Mouse (Mus musculus) MEL (cell line): ENCODE results near the gene Olfr1260. TPM values are rescaled to one million over a fixed set of nuclear protein-coding genes. Genes with fewer than 3 reads are reported as not detected.

ENCODE experiments used
- DNase-seq: peaks from one replicate; pipeline ENCODE4 v3.0.0; 2011; ENCODE audit warnings: low read depth, low spot score
- H3K27ac ChIP-seq: 2 replicates; pipeline ENCODE4 v1.5.1; 2012; ENCODE audit warnings: low read depth, mild to moderate bottlenecking, control low read depth, low read length, moderate library complexity; ENCODE audit not compliant: control insufficient read depth
- H3K27me3 ChIP-seq, 2 experiments: fragments of 150-350 bp in 1 of 2; sonication (generic) in 1 of 2; 2 replicates each; pipeline ENCODE4 v1.6.1; 2012; ENCODE audit warnings: low read length in 2 of 2, mild to moderate bottlenecking in 2 of 2, improper control_type of control experiment in 1 of 2, moderate library complexity in 1 of 2; ENCODE audit not compliant: insufficient read depth in 2 of 2, control insufficient read depth in 1 of 2
- H3K36me3 ChIP-seq, 2 experiments: 2 replicates each; pipeline ENCODE4 v1.6.1; 2012 to 2014; ENCODE audit warnings: low read length in 2 of 2, improper control_type of control experiment in 1 of 2, inconsistent platforms in 1 of 2, mild to moderate bottlenecking in 1 of 2; ENCODE audit not compliant: insufficient read depth in 2 of 2, control insufficient read depth in 1 of 2
- H3K4me1 ChIP-seq, 2 experiments: fragments of 150-350 bp in 1 of 2; sonication (generic) in 1 of 2; 2 replicates each; pipeline ENCODE4 v1.6.1; 2012; ENCODE audit warnings: low read length in 2 of 2, improper control_type of control experiment in 1 of 2, mild to moderate bottlenecking in 1 of 2; ENCODE audit not compliant: insufficient read depth in 2 of 2, control insufficient read depth in 1 of 2
- H3K4me3 ChIP-seq, 2 experiments: fragments of 150-350 bp in 1 of 2; sonication (generic) in 1 of 2; 2 replicates each; pipeline ENCODE4 v1.5.1; 2012; ENCODE audit warnings: low read depth in 2 of 2, low read length in 2 of 2, mild to moderate bottlenecking in 2 of 2, moderate library complexity in 2 of 2, control low read depth in 1 of 2, improper control_type of control experiment in 1 of 2; ENCODE audit not compliant: control insufficient read depth in 1 of 2, insufficient read depth in 1 of 2
- H3K79me2 ChIP-seq: 2 replicates; pipeline ENCODE4 v1.6.1; 2012; ENCODE audit warnings: mild to moderate bottlenecking, low read length, moderate library complexity; ENCODE audit not compliant: control insufficient read depth, poor library complexity, insufficient read depth
- H3K9ac ChIP-seq: 2 replicates; pipeline ENCODE4 v1.6.1; 2012; ENCODE audit warnings: low read depth, mild to moderate bottlenecking, control low read depth, low read length, moderate library complexity; ENCODE audit not compliant: control insufficient read depth, poor library complexity, severe bottlenecking
- H3K9me3 ChIP-seq: fragments of 150-350 bp; sonication (generic); replicated peaks from 2 replicates; pipeline ENCODE4 v1.6.1; 2012; ENCODE audit warnings: mild to moderate bottlenecking, low read length, improper control_type of control experiment, moderate library complexity; ENCODE audit not compliant: insufficient read depth
- BHLHE40 ChIP-seq: IDR thresholded peaks from 2 replicates; pipeline ENCODE4 v1.6.1; 2012; ENCODE audit warnings: low read depth, mild to moderate bottlenecking, inconsistent platforms, low read length, improper control_type of control experiment, borderline replicate concordance
- CHD1 ChIP-seq: IDR thresholded peaks from 2 replicates; pipeline ENCODE4 v1.6.1; 2012; ENCODE audit warnings: low read depth, mild to moderate bottlenecking, inconsistent platforms, low read length, improper control_type of control experiment
- CHD2 ChIP-seq: IDR thresholded peaks from 2 replicates; pipeline ENCODE4 v1.6.1; 2011; ENCODE audit warnings: low read length, improper control_type of control experiment
- CTCF ChIP-seq, 3 experiments: IDR thresholded peaks in 2 of 3; conservative IDR thresholded peaks in 1 of 3; 2 replicates each; pipeline ENCODE4 v1.5.1; 2011 to 2012; ENCODE audit warnings: low read length in 3 of 3, low read depth in 2 of 3, mild to moderate bottlenecking in 2 of 3, improper control_type of control experiment in 1 of 3, inconsistent platforms in 1 of 3, mixed read lengths in 1 of 3, moderate library complexity in 1 of 3; ENCODE audit not compliant: control insufficient read depth in 1 of 3, insufficient read depth in 1 of 3, poor library complexity in 1 of 3, severe bottlenecking in 1 of 3
- E2F4 ChIP-seq: IDR thresholded peaks from 2 replicates; pipeline ENCODE4 v1.6.1; 2011; ENCODE audit warnings: low read depth, low read length, improper control_type of control experiment, borderline replicate concordance
- ELF1 ChIP-seq: IDR thresholded peaks from 2 replicates; pipeline ENCODE4 v1.6.1; 2014; ENCODE audit warnings: low read depth, mild to moderate bottlenecking, inconsistent platforms, low read length, improper control_type of control experiment, moderate library complexity
- GABPA ChIP-seq: IDR thresholded peaks from 2 replicates; pipeline ENCODE4 v1.6.1; 2012; ENCODE audit warnings: low read depth, mild to moderate bottlenecking, inconsistent platforms, low read length, improper control_type of control experiment, moderate library complexity
- GATA1 ChIP-seq: IDR thresholded peaks from 2 replicates; pipeline ENCODE4 v1.6.1; 2011; ENCODE audit warnings: low read depth, low read length, improper control_type of control experiment
- HCFC1 ChIP-seq: IDR thresholded peaks from 2 replicates; pipeline ENCODE4 v1.6.1; 2012; ENCODE audit warnings: low read depth, mild to moderate bottlenecking, inconsistent platforms, low read length, improper control_type of control experiment, moderate library complexity
- JUND ChIP-seq: IDR thresholded peaks from 2 replicates; pipeline ENCODE4 v1.6.1; 2011; ENCODE audit warnings: low read depth, mild to moderate bottlenecking, improper control_type of control experiment, low read length
- KAT2A ChIP-seq: conservative IDR thresholded peaks from 2 replicates; pipeline ENCODE4 v1.6.1; 2012; ENCODE audit warnings: low read depth, low read length, improper control_type of control experiment, inconsistent platforms
- MAX ChIP-seq: IDR thresholded peaks from 2 replicates; pipeline ENCODE4 v1.6.1; 2011; ENCODE audit warnings: low read length, improper control_type of control experiment
- MAZ ChIP-seq: IDR thresholded peaks from 2 replicates; pipeline ENCODE4 v1.6.1; 2012; ENCODE audit warnings: low read depth, mild to moderate bottlenecking, inconsistent platforms, low read length, improper control_type of control experiment
- NELFE ChIP-seq: IDR thresholded peaks from 2 replicates; pipeline ENCODE4 v1.6.1; 2011; ENCODE audit warnings: low read depth, low read length, improper control_type of control experiment
- NRF1 ChIP-seq: IDR thresholded peaks from 2 replicates; pipeline ENCODE4 v1.6.1; 2014; ENCODE audit warnings: low read depth, mild to moderate bottlenecking, inconsistent platforms, low read length, improper control_type of control experiment, moderate library complexity; ENCODE audit not compliant: poor library complexity, insufficient read depth, severe bottlenecking
- POLR2AphosphoS2 ChIP-seq: IDR thresholded peaks from 2 replicates; pipeline ENCODE4 v1.6.1; 2011; ENCODE audit warnings: low read length, improper control_type of control experiment
- POLR2AphosphoS5 ChIP-seq: IDR thresholded peaks from 2 replicates; pipeline ENCODE4 v1.6.1; 2012; ENCODE audit warnings: low read depth, borderline replicate concordance, mild to moderate bottlenecking, inconsistent platforms, low read length, moderate library complexity, mixed read lengths
- SIN3A ChIP-seq: IDR thresholded peaks from 2 replicates; pipeline ENCODE4 v1.6.1; 2012; ENCODE audit warnings: low read length, improper control_type of control experiment, inconsistent platforms
- TBP ChIP-seq: IDR thresholded peaks from 2 replicates; pipeline ENCODE4 v1.8.0; 2011; ENCODE audit warnings: low read depth, low read length, improper control_type of control experiment
- USF2 ChIP-seq, 2 experiments: IDR thresholded peaks; 2 replicates each; pipeline ENCODE4 v1.6.1; 2011 to 2012; ENCODE audit warnings: improper control_type of control experiment in 2 of 2, low read length in 2 of 2, borderline replicate concordance in 1 of 2, inconsistent platforms in 1 of 2, low read depth in 1 of 2, mild to moderate bottlenecking in 1 of 2; ENCODE audit not compliant: insufficient read depth in 1 of 2
- ZNF384 ChIP-seq: IDR thresholded peaks from 2 replicates; pipeline ENCODE4 v1.6.1; 2012; ENCODE audit warnings: low read depth, mild to moderate bottlenecking, inconsistent platforms, low read length, improper control_type of control experiment
- polyA plus RNA-seq, 2 experiments: library from polyadenylated mRNA; stranded (reverse) in 1 of 2; unstranded in 1 of 2; fragments of >175 nt in 1 of 2; fragments of >200 nt in 1 of 2; gene quantifications; 2 replicates each; pipeline versions ENCODE4 v1.2.1 to v1.2.4; 2012; ENCODE audit warnings: low replicate concordance in 2 of 2, low read depth in 1 of 2; ENCODE audit not compliant: insufficient read length in 2 of 2, insufficient read depth in 1 of 2, missing spikeins in 1 of 2
- total RNA-seq: library from RNA; depleted of rRNA; stranded (reverse); fragments of 300-350 nt; gene quantifications from 2 replicates; pipeline ENCODE4 v1.2.3, GENCODE M21; 2012

Olfr1260 gene
- total and polyA plus RNA-seq, 3 experiments = not detected

DNA sequence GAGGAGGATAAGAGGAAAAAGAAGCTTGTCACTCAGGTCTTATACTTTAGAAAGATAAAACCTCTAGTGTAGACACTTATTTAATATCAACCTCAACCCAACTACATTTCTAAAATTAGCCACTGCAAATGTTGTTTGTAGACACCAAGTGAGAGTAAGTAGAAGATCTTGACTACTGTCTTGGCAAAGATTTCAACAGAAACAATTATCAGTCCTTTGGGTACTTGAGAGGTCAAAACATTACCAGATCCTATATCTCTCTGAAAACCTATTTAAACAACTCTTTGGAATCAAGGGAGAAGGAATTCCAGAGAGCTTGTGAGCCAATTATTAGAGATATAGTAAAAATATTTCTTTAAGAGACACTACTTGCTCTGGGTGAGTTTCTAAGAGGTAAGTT, 16.8 kb downstream of the Olfr1260 start, which contains the start of gene Olfr1261:
Gene Olfr1261 (plus strand): TSS at position 301 of the 400 bp plus-strand sequence.
- H3K27ac ChIP-seq = no peak within 1 kb of the TSS
- no peaks in the 10 kb centered on the region for H3K36me3 ChIP-seq
- no peaks in the 10 kb centered on the region for H3K79me2 ChIP-seq
- no peaks in the 10 kb centered on the region for H3K4me1 ChIP-seq
- no peak for DNase-seq
- H3K4me3 ChIP-seq = no peak within 1 kb of the TSS
- no peak for TF ChIP-seq POLR2AphosphoS5
- TF ChIP-seq MAX = no peak
- TF ChIP-seq CHD1 = no peak
- TF ChIP-seq CTCF (IDR thresholded peaks at IDR 0.05 in 2 of 3, conservative IDR thresholded peaks at IDR 0.05 in 1 of 3; ENCODE audit: control insufficient read depth in 1 of 3, insufficient read depth in 1 of 3, low read depth in 2 of 3, low read length in 3 of 3, poor library complexity in 1 of 3, severe bottlenecking in 1 of 3) = no peak
- TF ChIP-seq GABPA = no peak
- TF ChIP-seq E2F4 = no peak
- TF ChIP-seq USF2 (IDR thresholded peaks at IDR 0.05; ENCODE audit: borderline replicate concordance in 1 of 2, insufficient read depth in 1 of 2, low read depth in 1 of 2, low read length in 2 of 2) = no peak
- no peak for TF ChIP-seq MAZ
- no peak for TF ChIP-seq NELFE
- no peak for TF ChIP-seq BHLHE40
- TF ChIP-seq SIN3A = no peak
- no peak for TF ChIP-seq GATA1
- TF ChIP-seq CHD2 = no peak
- TF ChIP-seq ZNF384 = no peak
- TF ChIP-seq HCFC1 = no peak
- H3K9me3 ChIP-seq = no peaks in the 10 kb centered on the region
- no peaks in the 10 kb centered on the region for H3K27me3 ChIP-seq
- no peak within 1 kb of the TSS for H3K9ac ChIP-seq

DNA sequence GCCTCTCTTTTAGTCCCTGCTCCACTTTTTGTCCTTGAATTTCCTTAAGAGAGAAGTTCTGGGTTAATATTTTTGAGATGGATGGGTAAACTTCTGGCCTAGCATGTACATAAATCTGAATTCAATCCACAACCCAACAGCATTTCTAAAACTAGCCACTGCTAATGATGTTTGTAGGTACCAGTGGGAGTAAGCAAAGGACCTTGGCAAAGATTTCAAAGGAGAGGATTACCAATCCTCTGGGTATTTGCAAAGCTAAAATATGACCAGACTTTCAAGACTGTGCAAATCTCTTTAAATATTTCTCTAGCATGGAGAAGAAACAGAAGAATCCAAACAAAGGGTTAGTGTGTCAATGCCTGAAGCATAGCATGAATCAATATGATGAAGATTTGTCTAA, 25.7 kb downstream of the Olfr1260 start, which contains the start of gene Olfr1262:
Gene Olfr1262 (plus strand): TSS at position 301 of the 400 bp plus-strand sequence.
- Histone ChIP-seq H3K9ac (no peak within 1 kb of the TSS), H3K4me3 (no peak within 1 kb of the TSS), H3K9me3 (no peaks in the 10 kb centered on the region), H3K79me2 (no peaks in the 10 kb centered on the region), H3K27me3 (no peaks in the 10 kb centered on the region), H3K27ac (no peak within 1 kb of the TSS), H3K36me3 (no peaks in the 10 kb centered on the region), H3K4me1 (no peaks in the 10 kb centered on the region)
- TF ChIP-seq JUND = no peak
- no peak for TF ChIP-seq BHLHE40
- TF ChIP-seq TBP = no peak
- TF ChIP-seq ZNF384 = no peak
- TF ChIP-seq POLR2AphosphoS2 = no peak
- TF ChIP-seq KAT2A = no peak
- TF ChIP-seq HCFC1 = no peak
- TF ChIP-seq NRF1 = no peak
- no peak for TF ChIP-seq ELF1
- no peak for TF ChIP-seq USF2 (IDR thresholded peaks at IDR 0.05; ENCODE audit: borderline replicate concordance in 1 of 2, insufficient read depth in 1 of 2, low read depth in 1 of 2, low read length in 2 of 2)
- no peak for DNase-seq
